Mouse (Mus musculus) forebrain, embryonic 15.5 days (tissue): Measurements from ENCODE around the gene Cep85l. TPM values are rescaled to one million over a fixed set of nuclear protein-coding genes. Genes with fewer than 3 reads are reported as not detected.

Experiments used
- ATAC-seq: fragments of 200-750 bp; cut with Nextera tagmentation; replicated peaks from 2 replicates; pipeline ENCODE4 v1.8.0; 2017; ENCODE audit warnings: mild to moderate bottlenecking, moderate TSS enrichment, moderate library complexity
- H3K27ac ChIP-seq: fragments of 300-500 bp; sonication (generic); replicated peaks from 2 replicates; pipeline ENCODE4 v1.5.1; 2015; ENCODE audit warnings: mild to moderate bottlenecking, inconsistent platforms
- H3K27me3 ChIP-seq: fragments of 300-500 bp; sonication (generic); 2 replicates; pipeline ENCODE4 v1.6.1; 2015; ENCODE audit warnings: inconsistent platforms
- H3K36me3 ChIP-seq: fragments of 300-500 bp; sonication (generic); 2 replicates; pipeline ENCODE4 v1.6.1; 2015; ENCODE audit warnings: mild to moderate bottlenecking, inconsistent platforms
- H3K4me1 ChIP-seq: fragments of 300-500 bp; sonication (generic); 2 replicates; pipeline ENCODE4 v1.6.1; 2015; ENCODE audit warnings: inconsistent platforms
- H3K4me2 ChIP-seq: fragments of 300-500 bp; sonication (generic); replicated peaks from 2 replicates; pipeline ENCODE4 v1.6.1; 2015; ENCODE audit warnings: mild to moderate bottlenecking, inconsistent platforms
- H3K4me3 ChIP-seq: fragments of 300-500 bp; sonication (generic); 2 replicates; pipeline ENCODE4 v1.5.1; 2015; ENCODE audit warnings: mild to moderate bottlenecking, inconsistent platforms
- H3K9ac ChIP-seq: fragments of 300-500 bp; sonication (generic); replicated peaks from 2 replicates; pipeline ENCODE4 v1.6.1; 2015; ENCODE audit warnings: mild to moderate bottlenecking, inconsistent platforms
- H3K9me3 ChIP-seq: fragments of 300-500 bp; sonication (generic); 2 replicates; pipeline ENCODE4 v1.6.1; 2016; ENCODE audit warnings: inconsistent platforms
- WGBS: fragments of 180-500 bp; shearing (Covaris S2); methylation state at CpG from one replicate; pipeline ENCODE4 v1.1.7; 2015; ENCODE audit warnings: mixed read lengths; 5-methylcytosine and 5-hydroxymethylcytosine counted together
- polyA plus RNA-seq: library from polyadenylated mRNA; unstranded; fragments of >200 nt; fragmentation: Nextera tagmentation; extraction: Ambion mirVana; gene quantifications from 2 replicates; pipeline ENCODE4 v1.2.1, GENCODE M21; 2015

The Cep85l gene
- polyA plus RNA-seq, 1 experiment from 2014 or later = 10.1 TPM

GRCm38 (mm10) chr10:53234683-53235082 is 145.1 kb downstream of the Cep85l start:
- Histone ChIP-seq H3K4me3 (no peak overlapping the region), H3K27ac (no peak overlapping the region), H3K27me3 (no peaks in the 10 kb centered on the region), H3K4me1 (no peaks in the 10 kb centered on the region), H3K9ac (no peak overlapping the region), H3K4me2 (no peak overlapping the region), H3K36me3 (no peaks in the 10 kb centered on the region), H3K9me3 (no peaks in the 10 kb centered on the region; the same call in 1 of the 2 replicates)
- WGBS = 94% methylated on average over 2 of the region's 2 CpGs
- no peak for ATAC-seq

- no peaks in the 10 kb centered on the region for H3K4me1 ChIP-seq
- no peaks in the 10 kb centered on the region; the same call in 1 of the 2 replicates for H3K9me3 ChIP-seq
- H3K27me3 ChIP-seq = no peaks in the 10 kb centered on the region
- no peaks in the 10 kb centered on the region for H3K36me3 ChIP-seq
- H3K4me3 ChIP-seq = no peak overlapping the region
- ATAC-seq = no peak
- H3K9ac ChIP-seq = no peak overlapping the region
- no peak overlapping the region for H3K4me2 ChIP-seq
- no peak overlapping the region for H3K27ac ChIP-seq
- 68% methylated on average over 2 of the region's 2 CpGs for WGBS
Measured at GRCm38 (mm10) chr10:53234086-53234613, 145.6 kb downstream of the Cep85l start.

GRCm38 (mm10) chr10:53230809-53231208 is 148.9 kb downstream of the Cep85l start:
- no peaks in the 10 kb centered on the region for H3K4me1 ChIP-seq
- no peak overlapping the region for H3K27ac ChIP-seq
- H3K36me3 ChIP-seq = no peaks in the 10 kb centered on the region
- no peaks in the 10 kb centered on the region for H3K27me3 ChIP-seq
- H3K9me3 ChIP-seq = no peaks in the 10 kb centered on the region
- no peak for ATAC-seq
- H3K4me2 ChIP-seq = no peak overlapping the region
- H3K9ac ChIP-seq = no peak overlapping the region
- H3K4me3 ChIP-seq = no peak overlapping the region

GRCm38 (mm10) chr10:53229190-53229589 is 150.6 kb downstream of the Cep85l start:
- no peak overlapping the region for H3K4me3 ChIP-seq
- H3K9me3 ChIP-seq = no peaks in the 10 kb centered on the region
- WGBS = 66% methylated on average over 2 of the region's 2 CpGs
- H3K27me3 ChIP-seq = no peaks in the 10 kb centered on the region
- no peak for ATAC-seq
- no peak overlapping the region for H3K4me2 ChIP-seq
- H3K36me3 ChIP-seq = no peaks in the 10 kb centered on the region
- no peak overlapping the region for H3K9ac ChIP-seq
- no peak overlapping the region for H3K27ac ChIP-seq
- no peaks in the 10 kb centered on the region for H3K4me1 ChIP-seq

Other genes starting within 250 kb of the Cep85l start
- gene Pln, start 42.3 kb downstream of the Cep85l start, polyA plus RNA-seq = 1.9 and 2.6 TPM in 2 replicates
- gene Asf1a, start 216.8 kb upstream of the Cep85l start, polyA plus RNA-seq = 101 and 114 TPM in 2 replicates